Mouse (Mus musculus) cerebellum, adult 8-10 months (tissue): ENCODE results near the gene Stard8.
A peak's percentile ranks its signal among the peaks of the same experiment; 100 is the strongest.
"Not testable (repeated sequence)": the region's sequence is repeated elsewhere in the genome, so short reads cannot be mapped to it uniquely, and the experiment has no call there.

Source experiments
- DNase-seq: peaks from one replicate; pipeline ENCODE4 v3.0.0; 2022

The Stard8 gene

DNA sequence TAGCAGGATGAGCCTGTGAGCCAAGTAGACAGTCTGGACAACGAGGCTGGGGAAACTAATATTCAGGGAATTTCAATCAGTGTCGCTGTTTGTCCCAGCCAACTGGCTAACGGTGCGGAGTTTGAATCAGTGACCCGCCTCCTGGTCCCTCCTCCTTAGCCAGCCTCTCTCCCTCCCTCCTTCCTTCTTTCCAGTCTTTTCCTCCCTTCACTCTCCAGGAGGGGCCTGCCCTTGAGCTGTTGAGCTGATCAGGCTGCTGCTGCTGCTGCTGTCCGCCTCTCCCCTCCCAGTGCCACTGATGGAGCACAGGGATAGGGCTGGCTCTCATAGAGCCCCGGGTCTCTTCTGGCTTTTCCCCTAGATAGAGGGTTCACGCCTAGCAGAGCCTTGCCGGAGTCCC lies at the start of gene Stard8:
Stard8 (plus strand) TSS at position 203 of the 400 bp plus-strand sequence.
- no peak for DNase-seq

DNA sequence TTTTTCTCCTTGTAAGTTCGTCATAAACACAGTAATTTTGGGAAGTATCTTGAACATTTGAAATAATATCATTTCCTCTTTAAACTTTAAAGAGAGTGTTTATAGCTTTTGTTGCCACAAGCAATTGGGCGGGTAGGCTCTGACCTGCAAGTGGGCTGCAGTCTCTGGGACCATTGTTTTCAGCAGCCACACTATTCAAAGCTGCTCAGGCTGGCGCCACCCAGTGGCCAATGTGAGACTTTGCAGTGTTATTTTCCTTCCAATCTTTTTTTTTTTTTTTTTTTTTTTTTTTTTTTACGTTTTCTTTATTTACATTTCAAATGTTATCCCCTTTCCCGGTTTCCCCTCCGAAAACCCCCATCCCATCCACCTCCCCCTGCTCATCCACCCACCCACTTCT lies 49.1 kb upstream of the Stard8 start:
- DNase-seq: no peak

DNA sequence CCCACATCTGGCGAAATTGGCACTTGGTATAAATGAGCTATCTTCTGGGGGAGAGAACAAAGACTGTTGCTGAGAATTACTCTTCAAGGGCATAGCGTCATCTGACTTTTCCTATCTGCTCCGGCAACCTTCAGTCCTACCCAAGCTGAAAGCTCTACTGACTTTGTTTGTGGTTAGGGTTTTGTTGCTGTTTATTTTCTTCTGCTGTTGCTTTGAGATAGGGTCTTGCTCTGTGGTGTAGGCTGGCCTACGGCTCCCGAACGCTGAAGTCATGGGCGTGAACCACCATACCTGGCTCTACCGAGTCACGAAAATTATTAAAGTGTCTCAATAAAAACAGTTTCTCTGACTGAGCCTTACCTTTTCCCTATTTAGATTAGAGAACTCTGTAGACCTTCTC lies 44.8 kb upstream of the Stard8 start:
- DNase-seq: no peak

DNA sequence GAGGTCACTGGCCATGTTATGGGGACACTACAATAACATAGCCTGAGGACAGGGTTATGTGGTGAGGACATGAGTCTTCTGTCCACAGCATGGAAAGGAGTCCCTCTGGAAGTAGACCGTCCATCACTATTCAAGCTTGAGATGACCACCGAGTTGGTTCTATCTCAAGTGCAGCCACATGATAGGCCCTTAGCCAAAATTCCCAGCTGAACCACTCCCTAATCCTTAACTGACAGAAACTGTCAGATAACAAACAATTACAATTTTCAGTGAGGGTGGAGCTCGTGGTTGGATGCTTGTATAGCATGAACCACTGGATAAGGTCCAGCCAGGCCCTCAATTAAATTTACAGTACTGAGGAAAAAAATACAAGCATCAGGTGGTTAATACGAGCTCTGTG lies 44.0 kb upstream of the Stard8 start:
- no peak for DNase-seq

DNA sequence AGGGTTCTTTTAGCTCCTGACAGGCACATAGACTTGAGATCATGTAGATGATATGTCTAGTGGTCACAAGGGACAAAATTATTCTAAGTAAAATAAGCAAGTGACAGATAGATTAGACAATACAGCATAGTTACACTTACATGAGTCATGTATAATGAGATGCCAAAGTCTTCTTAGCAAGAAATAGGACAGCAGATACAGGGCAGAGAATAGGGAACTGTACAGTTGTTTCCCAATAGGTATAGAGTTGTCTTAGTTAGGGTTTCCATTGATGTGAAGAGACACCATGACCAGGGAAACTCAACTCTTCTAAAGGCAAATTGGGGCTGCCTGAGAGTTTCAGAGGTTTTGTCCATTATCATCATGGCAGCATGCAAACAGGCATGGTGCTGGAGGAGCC lies 39.3 kb upstream of the Stard8 start:
- no peak for DNase-seq

DNA sequence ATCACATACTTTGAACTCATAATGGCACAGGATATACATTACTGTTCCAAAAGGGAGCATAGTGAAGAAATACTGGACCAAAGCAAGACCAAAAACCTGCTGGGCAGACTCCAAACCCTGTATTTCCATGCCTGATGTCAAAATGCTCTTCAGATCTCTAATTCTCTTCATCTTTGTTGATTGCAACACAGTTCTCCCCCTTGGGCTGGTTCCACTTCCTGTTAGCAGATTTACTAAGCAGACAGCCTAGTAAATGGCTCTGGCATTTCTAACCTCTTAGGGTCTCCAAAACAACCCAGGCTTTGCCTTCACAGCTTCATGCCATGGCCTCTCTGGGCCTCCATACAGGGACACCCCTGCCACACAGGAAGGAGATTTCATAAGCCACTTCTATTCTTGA lies 38.5 kb upstream of the Stard8 start:
- DNase-seq: no peak

DNA sequence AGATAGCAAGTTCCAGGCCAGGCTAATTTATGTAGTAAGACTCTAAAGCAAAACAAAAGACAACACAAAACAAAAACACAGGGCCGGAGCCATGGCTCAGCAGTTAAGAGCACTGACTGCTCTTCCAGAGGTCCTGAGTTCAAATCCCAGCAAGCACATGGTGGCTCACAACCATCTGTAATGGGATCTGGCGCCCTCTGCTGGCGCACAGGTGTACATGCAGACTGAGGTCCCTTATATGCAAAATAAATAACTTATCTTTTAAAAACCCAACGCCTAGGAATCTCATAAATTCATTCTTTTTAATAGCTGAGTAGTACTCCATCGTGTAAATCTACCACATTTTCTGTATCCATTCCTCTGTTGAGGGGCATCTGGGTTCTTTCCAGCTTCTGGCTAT lies 16.4 kb upstream of the Stard8 start:
- not testable (repeated sequence) for DNase-seq

DNA sequence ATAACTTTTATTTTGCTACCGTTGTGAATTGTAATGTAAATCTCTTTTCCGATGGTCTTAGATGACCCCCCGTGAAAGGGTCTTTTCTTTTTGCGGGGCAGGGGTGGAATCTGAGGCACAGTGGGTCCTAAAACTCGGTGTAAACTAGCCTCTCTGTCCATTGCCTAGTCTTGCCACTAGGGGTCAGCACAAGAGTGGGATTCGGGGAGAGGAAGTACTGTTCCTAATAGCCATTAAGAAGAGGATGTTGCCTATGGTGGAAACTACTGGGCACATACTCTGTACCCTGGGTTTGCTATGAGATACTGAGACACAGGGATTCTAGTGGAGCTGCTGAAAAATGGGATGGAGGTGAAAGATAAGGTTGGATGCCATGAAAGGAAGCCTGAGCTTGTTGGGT lies 13.5 kb upstream of the Stard8 start:
- DNase-seq: peak; percentile 4

DNA sequence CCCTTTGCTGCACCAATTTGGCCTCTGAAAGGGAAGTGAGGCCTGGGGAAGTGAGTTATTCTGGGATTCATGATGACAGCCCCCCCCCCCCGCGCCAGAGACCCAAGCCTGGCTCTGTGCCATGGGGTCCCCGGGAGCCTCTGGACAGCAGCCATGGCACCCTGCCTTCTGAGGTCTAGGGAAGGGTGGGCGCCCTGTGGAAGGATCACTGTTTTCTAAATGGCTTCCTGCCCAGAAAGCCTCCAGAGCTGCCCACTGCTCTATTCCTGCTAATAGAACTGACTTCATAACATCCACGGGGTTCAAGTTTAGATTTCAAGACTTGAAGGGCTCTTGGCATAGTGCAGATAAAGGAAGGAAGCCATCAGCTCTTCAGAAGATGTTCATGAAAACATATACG lies 983 bp upstream of the Stard8 start:
- no peak for DNase-seq

DNA sequence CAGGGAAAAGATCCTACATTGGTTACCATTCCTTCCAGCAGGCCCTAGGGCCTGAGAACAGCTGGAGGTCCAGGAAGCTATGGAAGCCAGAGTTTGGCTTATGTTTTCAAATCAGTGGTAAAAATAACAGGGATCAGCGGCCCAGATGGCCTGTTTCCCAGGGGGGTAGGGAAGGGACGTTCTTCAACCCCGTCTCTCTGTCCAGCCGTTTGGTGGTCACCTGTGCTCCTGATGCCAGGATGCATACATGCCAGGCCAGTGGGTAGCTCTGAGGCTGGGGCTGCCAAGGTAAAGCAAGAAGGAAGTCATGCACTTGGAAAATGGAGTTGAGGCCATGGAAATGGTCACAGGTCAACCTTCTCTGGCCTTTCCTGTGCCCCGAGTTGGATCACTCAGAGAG lies 7.5 kb downstream of the Stard8 start:
- no peak for DNase-seq

DNA sequence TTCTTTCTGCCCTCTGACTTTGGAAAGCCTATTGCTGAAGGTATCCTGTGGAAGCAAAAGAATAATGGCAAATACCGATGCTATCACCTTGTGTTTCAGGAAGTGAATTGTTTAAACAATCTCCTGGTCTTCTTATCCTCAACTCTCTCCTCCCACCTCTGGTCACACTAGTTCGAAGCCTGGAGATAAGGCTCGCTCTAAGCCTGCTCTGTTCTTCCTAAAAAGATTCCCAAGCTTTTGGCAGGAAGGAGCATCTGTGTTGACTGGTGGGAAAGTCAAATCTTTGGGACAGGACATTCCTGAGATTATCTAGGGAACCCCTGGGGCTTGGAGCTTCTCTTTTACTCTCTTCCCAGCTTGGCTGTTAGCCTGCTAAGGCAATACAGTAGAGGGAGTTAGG lies 8.2 kb downstream of the Stard8 start:
- no peak for DNase-seq

DNA sequence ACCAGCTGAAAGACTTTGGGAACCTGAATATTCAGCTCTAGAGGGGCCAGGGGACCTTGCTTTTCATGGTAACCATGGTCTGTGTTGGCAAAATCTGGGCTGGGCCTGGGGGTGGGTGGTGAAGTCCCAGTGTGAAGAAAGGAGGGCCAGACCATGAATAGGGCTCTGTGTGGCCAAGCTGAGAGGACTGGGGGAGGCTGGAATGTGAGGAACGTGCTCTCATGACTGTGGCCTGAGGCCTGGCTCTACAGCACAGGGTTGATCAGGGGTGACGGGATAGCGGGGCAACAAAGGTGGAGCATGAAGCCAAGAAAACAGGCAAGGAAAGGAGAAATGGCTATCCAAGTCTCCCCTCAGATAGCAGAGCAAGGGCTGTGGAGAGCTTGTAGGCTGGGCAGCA lies 9.4 kb downstream of the Stard8 start:
- DNase-seq: no peak

DNA sequence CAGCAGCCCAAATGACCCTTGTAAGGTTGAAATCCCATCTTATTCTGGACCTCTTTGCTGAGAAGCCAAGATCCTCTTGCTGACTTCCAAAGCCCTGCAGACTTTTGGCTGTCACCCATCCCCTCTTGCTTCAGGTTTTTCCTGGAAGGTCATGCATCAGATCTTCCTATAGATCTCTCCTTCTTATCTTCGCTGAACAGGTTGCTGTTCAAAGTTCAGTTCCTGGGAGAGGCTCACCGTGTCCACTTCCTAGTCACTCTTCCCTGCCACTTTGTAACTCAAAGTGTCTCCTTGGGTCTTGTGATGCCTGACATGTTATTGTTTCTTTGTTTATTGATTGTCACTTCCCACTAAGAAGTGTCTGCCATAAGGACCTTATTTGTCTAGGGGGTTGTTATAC lies 12.7 kb downstream of the Stard8 start:
- no peak for DNase-seq

DNA sequence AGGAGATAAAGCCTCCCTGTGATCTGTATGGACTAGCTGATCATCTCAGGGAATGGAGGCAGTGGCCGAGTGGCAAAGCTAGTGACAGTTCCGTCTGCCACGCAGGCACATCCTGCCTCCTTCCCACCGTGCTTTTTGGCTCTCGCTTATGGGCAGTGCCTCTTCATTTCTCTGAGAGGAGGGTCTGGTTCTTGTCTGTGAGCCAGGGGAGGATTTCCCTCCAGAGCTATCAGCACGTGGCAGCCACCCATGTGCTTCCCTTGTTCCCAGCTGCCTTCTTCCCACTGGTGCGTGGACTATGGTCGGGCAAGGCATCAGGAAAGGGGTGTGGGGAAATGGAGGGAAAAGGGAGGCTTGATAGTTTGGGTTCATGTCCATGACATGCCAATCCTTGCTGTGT lies 13.9 kb downstream of the Stard8 start:
- no peak for DNase-seq

DNA sequence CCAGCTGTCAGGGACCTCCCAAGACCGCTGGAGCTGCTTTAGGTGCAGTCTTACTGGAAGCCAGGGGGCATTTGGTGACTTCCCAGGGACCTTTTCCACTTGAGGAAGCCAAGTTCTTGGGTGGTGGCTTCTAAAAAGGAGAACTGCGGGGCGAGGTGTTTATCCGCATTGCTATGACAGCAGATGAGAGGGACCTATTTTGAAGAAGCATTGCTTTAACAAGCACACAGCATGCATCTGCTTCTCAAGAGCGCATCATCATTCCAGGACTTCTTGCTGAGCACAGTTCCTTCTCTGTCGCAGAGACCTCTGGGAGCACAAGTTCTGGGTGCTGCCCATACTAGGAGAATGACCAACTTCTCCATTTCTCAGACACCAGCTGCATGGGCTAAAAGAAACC lies 14.8 kb downstream of the Stard8 start:
- DNase-seq: no peak

DNA sequence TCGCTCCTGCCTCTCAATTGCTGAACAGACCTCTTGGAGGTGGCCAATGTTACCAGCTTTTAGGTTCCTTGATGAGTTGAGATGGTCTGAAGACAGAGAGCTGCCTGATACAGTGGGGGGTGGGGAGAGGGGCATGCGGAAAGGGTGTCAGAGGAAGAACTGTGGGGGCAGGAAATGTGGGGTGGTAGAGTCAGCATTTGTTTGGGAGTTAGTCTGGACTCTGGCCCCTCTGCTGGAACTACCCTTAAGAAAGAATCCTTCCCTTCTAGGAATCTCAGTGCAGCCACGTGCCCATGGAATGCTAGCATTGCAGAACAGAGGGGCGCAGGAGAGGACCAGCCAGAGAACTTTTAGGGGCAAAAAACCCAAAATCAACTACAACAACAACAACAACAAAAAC lies 16.3 kb downstream of the Stard8 start:
- no peak for DNase-seq

DNA sequence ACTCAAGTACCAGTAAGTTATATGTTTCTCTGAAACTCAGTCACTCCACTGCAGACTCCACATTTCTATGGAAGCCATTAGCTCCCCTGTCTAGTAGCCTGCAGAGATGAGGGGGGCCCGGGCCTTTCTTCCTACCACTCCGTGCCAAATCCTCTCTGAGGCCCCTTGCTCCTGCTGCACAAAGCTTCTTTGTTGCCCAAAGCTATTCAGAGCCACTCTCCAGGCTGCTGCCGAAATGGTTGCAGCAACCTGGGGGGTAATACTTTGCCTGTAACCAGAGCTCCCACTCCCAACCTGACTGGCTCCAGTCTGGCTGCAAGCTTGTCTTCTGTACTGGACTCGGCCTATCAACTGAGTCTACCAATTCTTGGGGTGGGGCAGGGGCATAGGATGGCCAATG lies 17.2 kb downstream of the Stard8 start:
- no peak for DNase-seq

DNA sequence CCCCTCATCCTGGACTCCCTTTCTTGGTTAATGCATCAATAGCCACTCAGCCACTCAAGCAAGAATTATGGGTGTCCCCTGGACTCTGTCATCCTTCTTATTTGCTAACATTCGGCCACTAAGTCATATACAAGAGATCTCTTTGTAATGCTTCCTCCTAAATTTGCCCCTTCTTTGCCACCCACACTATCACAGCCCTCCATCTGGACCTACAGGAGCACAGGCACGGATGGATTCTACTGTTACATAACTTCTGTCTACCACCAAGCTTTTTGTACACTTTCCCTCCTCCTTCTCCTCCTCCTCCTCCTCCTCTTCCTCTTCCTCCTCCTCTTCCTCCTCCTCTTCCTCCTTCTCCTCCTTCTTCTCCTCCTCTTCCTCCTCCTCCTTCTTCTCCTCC lies 18.5 kb downstream of the Stard8 start:
- DNase-seq: no peak

DNA sequence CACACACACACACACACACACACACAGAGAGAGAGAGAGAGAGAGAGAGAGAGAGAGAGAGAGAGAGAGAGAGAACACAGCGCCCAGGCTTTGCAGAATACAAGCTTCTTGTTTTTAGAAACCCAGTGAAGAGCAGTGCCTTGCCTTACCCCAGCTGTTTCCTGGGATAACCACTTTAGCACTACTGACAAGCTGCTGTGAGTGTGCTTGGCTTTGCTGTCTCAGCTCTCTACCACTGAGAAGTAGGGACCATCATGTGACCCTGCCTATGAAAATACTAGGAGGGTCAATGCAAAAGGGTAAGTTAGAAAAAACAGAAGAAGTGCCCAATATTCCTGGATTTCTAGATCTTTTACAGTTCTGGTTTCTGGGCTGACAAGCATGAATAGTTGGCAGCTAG lies 20.9 kb downstream of the Stard8 start:
- no peak for DNase-seq

DNA sequence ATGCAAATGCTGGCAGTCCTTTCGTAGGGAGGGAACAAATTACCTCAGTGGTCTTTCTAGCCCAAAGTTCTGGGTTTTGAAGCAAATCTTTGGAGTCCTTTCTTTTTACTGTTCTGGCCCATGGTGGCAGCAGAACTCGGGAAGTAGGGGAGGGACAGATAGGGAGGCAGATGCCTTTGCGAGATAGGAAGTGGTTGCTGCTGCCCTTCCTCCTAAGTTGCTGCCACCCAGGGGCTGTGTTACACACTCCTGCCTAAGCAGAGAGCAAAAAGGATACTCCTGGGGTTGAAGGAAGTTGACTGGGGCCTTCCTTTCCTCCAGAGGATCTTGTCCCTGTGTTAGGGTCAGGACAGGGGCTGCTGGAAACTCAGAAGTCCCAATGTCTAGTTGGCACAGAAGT lies 32.4 kb downstream of the Stard8 start:
- DNase-seq: no peak

DNA sequence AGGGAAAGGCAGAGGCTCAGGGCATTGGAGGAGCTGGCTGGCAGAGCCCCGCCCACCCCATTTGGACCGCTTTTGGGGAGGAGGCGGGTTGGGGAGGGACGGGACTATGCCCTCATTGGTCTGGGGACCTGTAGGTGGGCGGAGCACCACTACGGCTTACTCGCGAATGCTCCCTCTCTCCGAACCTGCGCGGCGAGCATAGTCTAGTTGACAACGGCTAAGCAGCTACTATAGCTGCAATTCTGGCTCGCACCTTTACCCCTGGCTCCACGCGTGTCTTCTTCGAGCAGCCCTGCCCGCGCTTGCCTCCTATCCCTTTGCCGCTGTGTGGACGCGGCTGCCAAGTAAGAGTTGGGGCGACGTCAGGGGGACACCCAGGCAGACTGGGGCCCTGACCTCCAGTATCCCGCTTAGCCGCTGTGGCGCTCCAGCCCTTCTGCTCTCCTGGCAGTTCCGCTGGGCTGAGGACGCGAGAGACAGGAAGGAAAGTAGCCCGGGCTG lies 39.5 kb downstream of the Stard8 start:
- DNase-seq: peak; percentile 31

DNA sequence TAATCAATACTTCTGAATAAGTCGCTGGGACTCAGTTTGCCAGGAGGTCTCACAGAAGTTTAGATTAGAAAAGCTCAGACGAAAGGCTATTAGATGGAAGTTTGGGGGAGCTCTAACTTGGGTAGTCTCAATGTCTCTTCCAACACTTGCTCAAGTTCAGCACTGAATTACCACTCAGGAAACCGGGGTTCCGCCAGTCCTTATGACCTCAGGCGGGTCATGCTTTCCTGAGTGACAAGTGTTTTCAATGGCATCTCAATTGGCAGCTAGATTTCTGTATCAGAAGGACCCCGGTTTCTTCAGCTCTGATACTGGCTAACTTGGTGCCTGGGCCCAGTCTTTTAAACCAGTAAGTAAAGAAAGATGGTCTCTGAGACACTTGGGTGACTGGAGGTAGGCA lies 40.2 kb downstream of the Stard8 start:
- no peak for DNase-seq

DNA sequence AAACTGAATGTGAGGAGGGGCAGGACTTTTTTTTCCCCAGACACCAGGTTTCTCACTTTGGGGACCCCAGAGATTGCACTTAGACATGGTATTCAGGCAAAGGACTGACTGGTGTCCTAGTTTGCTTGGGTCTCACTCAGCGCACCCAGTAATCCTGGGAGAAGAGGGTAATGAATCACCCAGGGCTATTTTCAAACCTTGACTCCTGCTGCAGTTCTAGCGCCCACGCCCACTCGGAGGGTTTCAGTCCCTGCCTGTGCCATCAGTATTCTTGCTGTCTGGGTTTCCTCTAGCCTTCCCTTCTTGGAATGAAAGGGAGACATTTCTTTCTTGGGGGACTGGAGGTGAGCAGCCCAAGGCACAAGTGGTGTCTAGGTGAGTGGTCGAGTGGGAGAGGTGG lies 40.7 kb downstream of the Stard8 start:
- no peak for DNase-seq

DNA sequence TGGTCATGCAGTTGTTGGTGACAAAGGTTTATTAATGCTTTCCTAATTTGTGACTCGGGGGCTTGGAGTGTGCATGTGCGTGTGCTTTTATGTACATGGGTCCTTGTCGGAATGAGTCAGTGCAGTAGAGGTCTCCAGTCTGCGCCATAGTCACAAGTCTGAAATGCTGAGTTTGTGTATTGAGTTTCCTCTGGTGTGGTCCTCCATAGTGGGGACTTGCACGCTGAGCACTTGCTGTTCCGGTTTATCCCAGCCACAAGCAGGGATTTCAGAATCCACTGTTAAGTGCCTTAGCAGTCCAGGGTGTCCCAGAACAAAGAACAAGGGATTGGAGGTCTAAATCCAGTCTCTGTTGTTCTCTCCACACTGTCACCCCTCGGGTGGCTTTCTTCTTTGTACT lies 42.3 kb downstream of the Stard8 start:
- DNase-seq: no peak

DNA sequence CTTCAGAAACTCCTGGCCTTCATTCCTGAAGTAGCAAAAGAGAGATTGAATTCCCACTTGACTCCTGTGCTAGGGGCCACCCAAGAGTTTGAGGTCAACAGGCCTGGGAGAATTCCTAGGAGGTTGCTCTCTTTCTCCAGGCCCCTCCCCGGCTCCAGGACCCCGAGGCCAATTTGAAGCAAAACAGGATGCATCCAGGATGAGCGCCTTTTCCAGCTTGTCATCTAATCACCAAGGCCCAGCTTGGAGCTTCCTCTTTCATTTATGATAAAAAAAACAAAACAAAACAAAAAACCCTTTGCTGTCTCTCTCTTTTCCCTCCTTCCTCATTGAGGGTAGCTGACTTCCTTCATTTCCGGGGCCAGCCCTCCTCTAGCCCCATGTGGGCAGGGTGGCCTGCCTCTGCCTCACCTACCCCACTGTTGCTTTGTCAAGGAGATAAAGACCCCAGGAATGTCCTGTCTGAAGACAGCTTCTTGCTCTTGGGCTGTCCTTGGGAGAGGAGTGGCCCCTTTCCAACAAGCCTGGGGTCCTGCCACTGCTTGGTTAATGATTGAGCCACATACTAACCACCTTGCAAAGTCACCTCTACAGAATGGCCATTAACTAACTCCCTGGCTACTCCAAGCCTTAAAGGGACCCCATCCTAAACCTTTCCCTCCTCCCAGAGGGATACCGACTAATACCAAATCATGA lies 43.5 kb downstream of the Stard8 start:
- no peak for DNase-seq

DNA sequence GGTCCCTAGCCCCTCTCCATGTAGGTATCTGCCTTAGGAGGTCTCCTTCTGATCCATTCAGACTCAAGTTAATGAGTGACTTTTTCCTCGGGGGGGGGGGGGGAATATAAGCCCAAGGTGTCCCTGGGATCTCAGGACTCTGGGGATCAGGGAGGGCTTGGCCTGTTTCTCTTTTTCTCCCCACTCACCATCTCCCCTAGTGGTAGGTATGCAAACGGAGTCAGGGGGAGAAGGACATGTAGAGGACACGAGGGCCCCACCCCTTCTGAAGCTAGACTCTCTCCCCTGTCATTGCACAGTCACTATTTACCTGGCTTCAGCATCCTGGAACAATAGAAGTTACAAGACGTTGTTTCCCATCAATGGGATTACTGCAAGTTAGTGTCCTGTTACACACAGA lies 45.1 kb downstream of the Stard8 start:
- DNase-seq: no peak
